In the genomic region with DNA sequence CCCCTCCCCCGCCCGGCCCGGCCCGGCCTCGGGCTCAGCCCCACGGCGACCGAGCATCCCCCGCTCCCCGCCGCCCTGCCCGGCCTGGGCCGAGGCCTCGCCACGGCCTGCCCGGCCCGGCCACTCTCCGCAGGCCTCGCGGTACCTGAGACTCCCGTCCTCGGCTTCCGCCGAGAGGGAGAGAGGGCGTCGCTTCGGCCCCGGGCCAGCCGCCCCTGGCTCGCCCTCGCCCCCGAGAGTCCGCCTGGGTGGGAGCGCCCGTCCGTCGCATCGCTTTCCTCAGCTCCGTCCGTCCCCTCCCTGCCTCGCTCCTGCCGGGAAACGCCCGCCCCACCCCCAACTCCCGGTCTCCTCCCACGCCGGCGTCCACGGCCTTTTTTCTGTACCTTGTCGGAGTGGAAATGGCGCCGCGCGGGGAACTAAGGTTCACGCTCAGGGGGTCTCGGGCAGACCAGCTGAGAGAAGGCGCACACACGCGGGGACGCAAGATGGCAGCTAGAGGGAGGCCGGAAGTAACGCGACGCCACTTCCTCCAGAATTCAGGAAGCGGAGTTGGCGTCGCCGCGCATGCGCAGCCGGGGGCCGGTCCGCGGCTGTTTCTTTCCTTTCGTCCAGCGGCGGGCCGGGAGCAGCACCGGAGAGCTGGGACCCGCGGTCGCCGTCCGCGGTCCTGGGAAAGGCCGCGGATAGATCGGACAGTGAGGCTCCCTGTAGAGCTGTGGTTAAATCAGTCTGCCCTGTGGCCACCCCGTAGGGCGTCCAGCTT, we compare ENCODE assay signal across 7 mouse cellular contexts. TPM values are rescaled to one million over a fixed set of nuclear protein-coding genes. Genes with fewer than 3 reads are reported as not detected.
DNase-seq lines count a peak whose midpoint lies in the region; ATAC-seq lines count a peak whose summit lies in the region.

Btf3 (minus strand) TSS at position 527 of the 766 bp plus-strand sequence.

- peak; percentile 95 for ATAC-seq in intestine, embryonic 16.5 days
- peak; percentile 95 for ATAC-seq in midbrain, embryonic 11.5 days (ENCODE audit: low FRiP score)

- intact Hi-C loops in left cerebral cortex, postnatal 36 days (cut with DNase I) = loop anchor here (5.0 kb wide), 1 partner anchor 54 kb away; the partner anchor contains the start of genes Ankra2 and Utp15

- H3K27ac ChIP-seq in intestine, embryonic 16.5 days (ENCODE audit: low read length) = peak within 1 kb of the TSS; percentile 89
- peak within 1 kb of the TSS; percentile 76 for H3K27ac ChIP-seq in midbrain, embryonic 11.5 days (ENCODE audit: low read depth, low read length)

- H3K4me2 ChIP-seq in intestine, embryonic 16.5 days (ENCODE audit: low read depth, low read length) = peak within 1 kb of the TSS; percentile 80
- peak within 1 kb of the TSS; percentile 55 for H3K4me2 ChIP-seq in midbrain, embryonic 11.5 days

- no peaks in the 10 kb centered on the region for H3K9me3 ChIP-seq in intestine, embryonic 16.5 days (ENCODE audit: control insufficient read depth, low read length)
- H3K9me3 ChIP-seq in midbrain, embryonic 11.5 days (ENCODE audit: control insufficient read depth, low read length) = no peaks in the 10 kb centered on the region

- no peaks in the 10 kb centered on the region for H3K36me3 ChIP-seq in intestine, embryonic 16.5 days (ENCODE audit: control insufficient read depth, insufficient read depth, low read length)
- peaks cover 14% of the 10 kb centered on the region; the same call in 1 of the 2 replicates for H3K36me3 ChIP-seq in midbrain, embryonic 11.5 days (ENCODE audit: control insufficient read depth, insufficient read depth, low read length)

- H3K4me1 ChIP-seq in intestine, embryonic 16.5 days (ENCODE audit: control insufficient read depth, insufficient read depth, low read length) = peaks cover 9% of the 10 kb centered on the region; the same call in 1 of the 2 replicates
- H3K4me1 ChIP-seq in midbrain, embryonic 11.5 days (ENCODE audit: control insufficient read depth, insufficient read depth, low read length) = peaks cover 13% of the 10 kb centered on the region

- peak; percentile 91 for DNase-seq in adrenal gland, adult 8-10 months
- peak; percentile 93 for DNase-seq in embryo, embryonic 9.5 days (ENCODE audit: extremely low spot score)
- peak; percentile 93 to 94 for DNase-seq in gastrocnemius, postnatal 4 days (ENCODE audit: low spot score in 2 of 2)
- DNase-seq in left cerebral cortex, postnatal 36 days (ENCODE audit: low spot score in 2 of 2) = peak; percentile 93
- DNase-seq in midbrain, embryonic 11.5 days (ENCODE audit: low spot score, missing footprints) = peak; percentile 100
- peak; percentile 91 for DNase-seq in skeletal muscle tissue, adult 2 months (ENCODE audit: low read depth, low spot score)

- WGBS in intestine, embryonic 16.5 days = under 1% methylated on average over 85 of the region's 90 CpGs
- WGBS in midbrain, embryonic 11.5 days = under 1% methylated on average over 75 of the region's 90 CpGs

- peak within 1 kb of the TSS; percentile 99 for H3K4me3 ChIP-seq in intestine, embryonic 16.5 days (ENCODE audit: low read length)
- H3K4me3 ChIP-seq in midbrain, embryonic 11.5 days (ENCODE audit: low read depth, low read length) = peak within 1 kb of the TSS; percentile 98

- H3K9ac ChIP-seq in intestine, embryonic 16.5 days (ENCODE audit: low read depth, low read length) = peak within 1 kb of the TSS; percentile 99
- H3K9ac ChIP-seq in midbrain, embryonic 11.5 days (ENCODE audit: low read length) = peak within 1 kb of the TSS; percentile 97

- no peaks in the 10 kb centered on the region for H3K27me3 ChIP-seq in intestine, embryonic 16.5 days (replicated peaks; ENCODE audit: control insufficient read depth, insufficient read depth, low read length)
- no peaks in the 10 kb centered on the region for H3K27me3 ChIP-seq in midbrain, embryonic 11.5 days (ENCODE audit: control insufficient read depth, insufficient read depth, low read length)

RNA-seq across cellular contexts. Expression of gene Btf3, which starts in this region (rescaled TPM):
- total RNA-seq in adrenal gland, adult 8-10 months (2022) = 100 to 1,000 TPM; 278 to 323 (median 310) TPM
- 100 to 1,000 TPM; 364 to 369 TPM for total RNA-seq in gastrocnemius, postnatal 4 days (2021)
- polyA plus RNA-seq in intestine, embryonic 16.5 days (2015; fragmentation: Nextera tagmentation; extraction: Ambion mirVana) = 549 and 610 TPM in 2 replicates
- 100 to 1,000 TPM; 170 to 181 TPM for total RNA-seq in left cerebral cortex, postnatal 36 days (2021)
- 823 and 852 TPM in 2 replicates for polyA plus RNA-seq in midbrain, embryonic 11.5 days (2014; fragmentation: Nextera tagmentation; extraction: Ambion mirVana)

Comparison
In these comparisons a context has a peak if more than half of its experiments do, and no peak if none do; other contexts are left out.
1. Peak in every context shown above with its lines: DNase-seq, ATAC-seq, H3K4me3 ChIP-seq and H3K27ac ChIP-seq.